Mouse (Mus musculus) CH12.LX (cell line): ENCODE measurements around the gene Wfdc12.

Experiments
- EP300 ChIP-seq: IDR thresholded peaks from 2 replicates; pipeline ENCODE4 v1.6.1; 2011; ENCODE audit warnings: low read length, improper control_type of control experiment
- MAX ChIP-seq: IDR thresholded peaks from 2 replicates; pipeline ENCODE4 v1.6.1; 2011; ENCODE audit warnings: low read length, improper control_type of control experiment
- POLR2A ChIP-seq: IDR thresholded peaks from 2 replicates; pipeline ENCODE4 v1.6.1; 2011; ENCODE audit warnings: low read depth, mild to moderate bottlenecking, improper control_type of control experiment, low read length
- USF1 ChIP-seq: IDR thresholded peaks from 2 replicates; pipeline ENCODE4 v1.6.1; 2014; ENCODE audit warnings: low read depth, mild to moderate bottlenecking, inconsistent platforms, low read length, improper control_type of control experiment

DNA sequence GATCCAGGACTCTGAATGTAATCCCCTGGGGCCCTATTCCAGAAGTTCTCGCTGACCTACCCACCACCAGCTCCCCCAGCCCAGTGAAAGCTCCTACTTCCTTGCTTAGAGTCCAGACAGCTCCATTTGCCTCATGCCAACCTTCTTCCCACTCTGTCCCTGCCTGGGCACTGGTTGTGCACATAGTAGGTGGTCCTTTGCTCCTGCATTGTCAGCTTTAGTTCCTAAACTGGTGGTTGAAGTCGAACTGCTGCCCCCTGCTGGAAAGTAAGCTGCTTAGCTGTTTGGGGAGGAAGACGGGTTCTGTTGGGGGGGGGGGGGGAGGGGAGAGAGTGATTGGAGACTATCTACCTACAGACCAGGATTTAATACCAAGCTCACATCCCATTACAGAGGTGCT lies 10.3 kb downstream of the Wfdc12 start:
- no peak for TF ChIP-seq POLR2A
- no peak for TF ChIP-seq EP300
- no peak for TF ChIP-seq MAX
- TF ChIP-seq USF1: no peak
